Mouse (Mus musculus): ENCODE results near the gene Flywch1. TPM values are rescaled to one million over a fixed set of nuclear protein-coding genes. Genes with fewer than 3 reads are reported as not detected.

Gene Flywch1
- polyA plus RNA-seq, 1 experiment from 2014 or later: 168 TPM

GRCm38 (mm10) chr17:23748631-23749391 lies 22.6 kb downstream of the Flywch1 start:
- peaks cover 49% of the 10 kb centered on the region for H3K27me3 ChIP-seq (replicated peaks; ENCODE audit: low read depth, poor library complexity, severe bottlenecking)
- 40% methylated on average over 10 of the region's 10 CpGs for WGBS
- 0 out of 2 replicates have a peak overlapping the region, but pooled peaks have one; percentile 9 for H3K4me3 ChIP-seq
- 0 out of 2 replicates have a peak, but pooled peaks cover 2% of the 10 kb centered on the region for H3K9me3 ChIP-seq
- H3K27ac ChIP-seq (replicated peaks): 0 out of 2 replicates have a peak overlapping the region, but pooled peaks have one; percentile 12
- H3K36me3 ChIP-seq (replicated peaks): peaks cover 37% of the 10 kb centered on the region
- peaks cover 28% of the 10 kb centered on the region for H3K4me1 ChIP-seq
- DNase-seq (ENCODE audit: low spot score): peak; percentile 64

GRCm38 (mm10) chr17:23748026-23748425 lies 23.4 kb downstream of the Flywch1 start:
- DNase-seq (ENCODE audit: low spot score): no peak
- Histone ChIP-seq H3K27ac (replicated peaks) (no peak overlapping the region), H3K4me1 (peaks cover 28% of the 10 kb centered on the region), H3K9me3 (0 out of 2 replicates have a peak, but pooled peaks cover 2% of the 10 kb centered on the region), H3K4me3 (no peak overlapping the region), H3K36me3 (replicated peaks) (peaks cover 29% of the 10 kb centered on the region), H3K27me3 (replicated peaks; ENCODE audit: low read depth, poor library complexity, severe bottlenecking) (peaks cover 57% of the 10 kb centered on the region)
- 43% methylated on average over 6 of the region's 6 CpGs for WGBS

- no peak for DNase-seq (ENCODE audit: low spot score)
- no peak overlapping the region for H3K4me3 ChIP-seq
- H3K27me3 ChIP-seq (replicated peaks; ENCODE audit: low read depth, poor library complexity, severe bottlenecking): peaks cover 62% of the 10 kb centered on the region
- no peak overlapping the region for H3K27ac ChIP-seq (replicated peaks)
- peaks cover 23% of the 10 kb centered on the region for H3K36me3 ChIP-seq (replicated peaks)
- 79% methylated on average over 3 of the region's 3 CpGs for WGBS
- H3K9me3 ChIP-seq: 0 out of 2 replicates have a peak, but pooled peaks cover 2% of the 10 kb centered on the region
- H3K4me1 ChIP-seq: peaks cover 32% of the 10 kb centered on the region
These were observed 23.9 kb downstream of the Flywch1 start for GRCm38 (mm10) chr17:23747471-23747870.

- H3K27me3 ChIP-seq (replicated peaks; ENCODE audit: low read depth, poor library complexity, severe bottlenecking): peaks cover 69% of the 10 kb centered on the region
- peaks cover 16% of the 10 kb centered on the region for H3K36me3 ChIP-seq (replicated peaks)
- 0 out of 2 replicates have a peak, but pooled peaks cover 2% of the 10 kb centered on the region for H3K9me3 ChIP-seq
- 76% methylated on average over 3 of the region's 3 CpGs for WGBS
- no peak for DNase-seq (ENCODE audit: low spot score)
- H3K4me3 ChIP-seq: no peak overlapping the region
- H3K27ac ChIP-seq (replicated peaks): no peak overlapping the region
- H3K4me1 ChIP-seq: peaks cover 38% of the 10 kb centered on the region
These were observed 24.6 kb downstream of the Flywch1 start for GRCm38 (mm10) chr17:23746767-23747166.

GRCm38 (mm10) chr17:23746311-23746710 lies 25.1 kb downstream of the Flywch1 start:
- peak; percentile 36 for DNase-seq (ENCODE audit: low spot score)

GRCm38 (mm10) chr17:23745301-23746251 lies 25.8 kb downstream of the Flywch1 start, which contains the start of gene Kremen2:
TSS of gene Kremen2 (minus strand) at chr17:23745833.
- Histone ChIP-seq H3K27me3 (replicated peaks; ENCODE audit: low read depth, poor library complexity, severe bottlenecking) (peaks cover 81% of the 10 kb centered on the region), H3K9me3 (0 out of 2 replicates have a peak, but pooled peaks cover 8% of the 10 kb centered on the region), H3K36me3 (replicated peaks) (peaks cover 6% of the 10 kb centered on the region), H3K4me3 (peak within 1 kb of the TSS; percentile 54), H3K27ac (replicated peaks) (peak within 1 kb of the TSS; percentile 44), H3K4me1 (peaks cover 40% of the 10 kb centered on the region)
- WGBS: under 1% methylated on average over 45 of the region's 45 CpGs
- peak; percentile 50 for DNase-seq (ENCODE audit: low spot score)

More at GRCm38 (mm10) chr17:23746311-23746710, 25.1 kb downstream of the Flywch1 start:
- Histone ChIP-seq H3K9me3 (0 out of 2 replicates have a peak, but pooled peaks cover 6% of the 10 kb centered on the region), H3K4me3 (peak overlapping the region; percentile 54), H3K27me3 (replicated peaks; ENCODE audit: low read depth, poor library complexity, severe bottlenecking) (peaks cover 74% of the 10 kb centered on the region), H3K27ac (replicated peaks) (peak overlapping the region; percentile 44; the same call in 1 of the 2 replicates), H3K36me3 (replicated peaks) (peaks cover 12% of the 10 kb centered on the region), H3K4me1 (peaks cover 38% of the 10 kb centered on the region)
- WGBS: 3% methylated on average over 12 of the region's 12 CpGs

GRCm38 (mm10) chr17:23744651-23745050 lies 26.8 kb downstream of the Flywch1 start:
- H3K27me3 ChIP-seq (replicated peaks; ENCODE audit: low read depth, poor library complexity, severe bottlenecking): peaks cover 90% of the 10 kb centered on the region
- peaks cover 49% of the 10 kb centered on the region for H3K4me1 ChIP-seq
- 0 out of 2 replicates have a peak, but pooled peaks cover 8% of the 10 kb centered on the region for H3K9me3 ChIP-seq
- peak overlapping the region; percentile 54 for H3K4me3 ChIP-seq
- no peak for DNase-seq (ENCODE audit: low spot score)
- H3K36me3 ChIP-seq (replicated peaks): no peaks in the 10 kb centered on the region
- peak overlapping the region; percentile 20 for H3K27ac ChIP-seq (replicated peaks)
- 3% methylated on average over 14 of the region's 14 CpGs for WGBS

GRCm38 (mm10) chr17:23744076-23744475 lies 27.3 kb downstream of the Flywch1 start:
- Histone ChIP-seq H3K4me1 (peaks cover 50% of the 10 kb centered on the region), H3K4me3 (peak overlapping the region; percentile 54), H3K36me3 (replicated peaks) (no peaks in the 10 kb centered on the region), H3K27me3 (replicated peaks; ENCODE audit: low read depth, poor library complexity, severe bottlenecking) (peaks cover 96% of the 10 kb centered on the region), H3K27ac (replicated peaks) (no peak overlapping the region), H3K9me3 (0 out of 2 replicates have a peak, but pooled peaks cover 8% of the 10 kb centered on the region)
- no peak for DNase-seq (ENCODE audit: low spot score)
- 20% methylated on average over 8 of the region's 8 CpGs for WGBS

- WGBS: 59% methylated on average over 12 of the region's 12 CpGs
- Histone ChIP-seq H3K9me3 (0 out of 2 replicates have a peak, but pooled peaks cover 8% of the 10 kb centered on the region), H3K36me3 (replicated peaks) (no peaks in the 10 kb centered on the region), H3K27ac (replicated peaks) (no peak overlapping the region), H3K4me1 (peaks cover 56% of the 10 kb centered on the region), H3K27me3 (replicated peaks; ENCODE audit: low read depth, poor library complexity, severe bottlenecking) (peaks cover 100% of the 10 kb centered on the region), H3K4me3 (peak overlapping the region; percentile 35)
- no peak for DNase-seq (ENCODE audit: low spot score)
These were observed 28.5 kb downstream of the Flywch1 start for GRCm38 (mm10) chr17:23742941-23743340.

GRCm38 (mm10) chr17:23742210-23742793 lies 29.1 kb downstream of the Flywch1 start:
- peaks cover 6% of the 10 kb centered on the region for H3K36me3 ChIP-seq (replicated peaks)
- peaks cover 100% of the 10 kb centered on the region for H3K27me3 ChIP-seq (replicated peaks; ENCODE audit: low read depth, poor library complexity, severe bottlenecking)
- H3K27ac ChIP-seq (replicated peaks): no peak overlapping the region
- peaks cover 61% of the 10 kb centered on the region for H3K4me1 ChIP-seq
- peak overlapping the region; percentile 35 for H3K4me3 ChIP-seq
- DNase-seq (ENCODE audit: low spot score): peak; percentile 61
- WGBS: 10% methylated on average over 44 of the region's 44 CpGs
- 0 out of 2 replicates have a peak, but pooled peaks cover 8% of the 10 kb centered on the region for H3K9me3 ChIP-seq

- H3K36me3 ChIP-seq (replicated peaks): peaks cover 13% of the 10 kb centered on the region
- H3K27ac ChIP-seq (replicated peaks): no peak overlapping the region
- peaks cover 100% of the 10 kb centered on the region for H3K27me3 ChIP-seq (replicated peaks; ENCODE audit: low read depth, poor library complexity, severe bottlenecking)
- peaks cover 61% of the 10 kb centered on the region for H3K4me1 ChIP-seq
- H3K9me3 ChIP-seq: 0 out of 2 replicates have a peak, but pooled peaks cover 8% of the 10 kb centered on the region
- no peak for DNase-seq (ENCODE audit: low spot score)
- H3K4me3 ChIP-seq: peak overlapping the region; percentile 35; the same call in 1 of the 2 replicates
- WGBS: 48% methylated on average over 38 of the region's 38 CpGs
These were observed 29.8 kb downstream of the Flywch1 start for GRCm38 (mm10) chr17:23741359-23742209.

Measured in embryonic facial prominence, embryonic 10.5 days (tissue).